Mouse (Mus musculus): Measurements from ENCODE around the gene Btbd8.

DNA sequence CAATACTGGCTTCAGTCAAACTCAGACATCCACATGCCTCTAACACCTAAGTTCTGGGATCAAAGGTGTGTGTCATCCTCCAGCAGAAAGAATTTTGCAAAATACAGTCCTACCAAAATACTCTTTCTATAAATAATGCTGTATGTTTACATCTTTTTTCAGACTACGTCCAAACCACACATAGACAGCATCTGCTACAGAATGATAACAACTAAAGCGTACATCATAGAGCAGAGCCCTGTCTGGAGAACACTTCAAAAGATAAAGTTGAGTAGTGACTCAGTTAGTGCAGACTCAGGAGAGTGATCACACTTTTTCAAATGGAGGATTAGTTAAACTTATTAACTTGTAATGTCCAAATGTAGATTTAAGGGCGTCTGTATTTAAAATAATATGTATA lies 110.2 kb downstream of the Btbd8 start:
- TF ChIP-seq CTCF (IDR thresholded peaks at IDR 0.05; ENCODE audit: low read depth, low read length) (no peak), POLR2A (IDR thresholded peaks at IDR 0.05; ENCODE audit: borderline replicate concordance, low read depth, low read length) (no peak)
